Mouse (Mus musculus): ENCODE results near the gene Vip.
A peak's percentile ranks its signal among the peaks of the same experiment; 100 is the strongest.

Gene Vip

DNA sequence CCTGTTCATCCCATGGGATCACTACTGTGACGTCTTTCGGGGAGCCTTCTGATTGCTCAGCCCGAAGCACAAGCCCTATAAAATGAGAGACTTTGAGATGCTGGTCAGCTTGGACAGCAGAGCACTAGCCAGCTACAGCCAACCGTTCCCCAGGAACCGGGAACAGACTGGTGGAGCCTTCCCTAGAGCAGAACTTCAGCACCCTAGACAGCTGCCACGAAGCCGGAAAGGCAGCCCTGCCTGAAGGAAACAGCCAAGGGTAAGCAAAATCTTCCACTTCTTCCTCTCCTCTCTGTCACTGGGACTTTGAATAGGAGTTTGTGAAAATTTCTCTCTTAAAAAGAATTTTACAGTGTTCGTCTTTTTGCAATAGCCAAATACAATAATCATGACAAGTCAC, at the start of gene Vip:
TSS of gene Vip (plus strand) at position 107 of the 400 bp plus-strand sequence.
- no peak for DNase-seq (ENCODE audit: low spot score in 2 of 2)

DNA sequence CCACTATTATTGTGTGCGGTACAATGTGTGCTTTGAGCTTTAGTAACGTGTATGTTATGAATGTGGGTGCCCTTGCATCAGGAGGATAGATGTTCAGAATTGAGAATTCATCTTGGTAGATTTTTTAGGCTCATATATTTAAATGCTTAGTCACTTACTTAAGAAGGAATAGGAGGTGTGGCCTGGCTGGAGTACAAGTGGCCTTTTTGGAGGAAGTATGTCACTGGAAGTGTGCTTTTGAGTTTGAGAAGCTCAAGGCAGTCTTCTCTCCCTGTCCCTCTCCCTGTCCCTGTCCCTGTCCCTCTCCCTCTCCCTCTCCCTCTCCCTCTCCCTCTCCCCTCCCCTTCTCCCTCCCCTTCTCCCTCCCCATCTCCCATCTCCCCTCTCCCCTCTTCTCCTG, 48.0 kb upstream of the Vip start:
- DNase-seq (ENCODE audit: low spot score in 2 of 2), result no peak

DNA sequence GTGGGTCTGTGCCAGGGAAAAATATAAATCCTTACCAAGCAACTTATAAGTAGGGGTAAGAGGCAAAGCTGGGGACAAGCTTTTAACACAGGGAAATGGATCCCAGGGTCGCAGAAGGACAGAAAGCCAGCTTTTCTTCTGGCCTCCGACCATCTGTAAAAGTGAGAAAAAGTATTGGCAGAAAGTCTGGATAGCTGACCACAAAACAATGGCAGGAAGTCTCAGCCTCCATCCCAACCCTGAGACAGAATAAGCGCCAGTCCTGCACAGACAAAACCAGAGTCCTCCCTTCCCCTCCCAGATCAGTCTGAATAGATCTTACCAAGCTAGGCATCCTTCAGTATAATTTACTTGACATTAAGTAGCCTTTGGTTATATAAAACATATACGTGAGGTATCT, 47.0 kb upstream of the Vip start:
- no peak for DNase-seq (ENCODE audit: low spot score in 2 of 2)

DNA sequence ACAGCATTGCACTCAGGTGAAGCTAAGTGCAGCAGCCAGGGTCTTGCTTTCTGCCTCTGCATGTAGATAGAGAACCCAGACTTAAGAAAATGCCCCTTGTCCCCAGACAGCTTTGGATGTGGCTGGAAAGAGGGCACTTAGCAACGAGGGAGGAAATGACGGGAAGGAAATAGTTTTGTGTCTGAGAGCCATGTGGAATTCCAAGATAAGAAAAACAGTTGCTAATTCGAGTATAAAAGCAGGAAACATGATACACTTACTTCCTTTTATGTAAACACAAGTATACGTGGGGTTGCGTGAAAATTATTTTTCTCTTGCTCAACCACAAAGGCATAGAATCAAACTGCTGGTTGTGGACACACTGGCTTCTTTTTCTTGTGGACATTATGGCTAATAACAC, 45.6 kb upstream of the Vip start, which contains the start of gene Myct1:
TSS of gene Myct1 (plus strand) at position 312 of the 400 bp plus-strand sequence.
- no peak for DNase-seq (ENCODE audit: low spot score in 2 of 2)

DNA sequence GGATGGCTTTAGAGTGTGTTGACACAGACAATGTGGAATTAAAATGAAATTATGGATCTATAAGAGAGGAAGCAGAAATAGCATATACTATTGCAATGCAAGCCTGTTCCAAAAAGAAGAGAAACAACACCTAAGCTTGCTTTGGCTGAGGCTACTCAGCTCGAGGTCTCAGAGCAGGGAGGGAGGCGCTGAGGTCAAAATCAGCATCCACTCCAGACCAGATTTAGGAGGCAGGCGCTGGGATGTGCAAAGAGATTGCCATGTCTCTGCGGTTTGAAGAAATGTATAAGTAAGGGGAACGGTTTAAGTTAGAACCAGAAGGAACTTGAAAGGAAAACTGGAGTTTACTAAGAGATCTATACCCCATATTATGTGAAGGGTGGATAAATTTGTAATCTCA, 44.6 kb upstream of the Vip start:
- no peak for DNase-seq (ENCODE audit: low spot score in 2 of 2)

DNA sequence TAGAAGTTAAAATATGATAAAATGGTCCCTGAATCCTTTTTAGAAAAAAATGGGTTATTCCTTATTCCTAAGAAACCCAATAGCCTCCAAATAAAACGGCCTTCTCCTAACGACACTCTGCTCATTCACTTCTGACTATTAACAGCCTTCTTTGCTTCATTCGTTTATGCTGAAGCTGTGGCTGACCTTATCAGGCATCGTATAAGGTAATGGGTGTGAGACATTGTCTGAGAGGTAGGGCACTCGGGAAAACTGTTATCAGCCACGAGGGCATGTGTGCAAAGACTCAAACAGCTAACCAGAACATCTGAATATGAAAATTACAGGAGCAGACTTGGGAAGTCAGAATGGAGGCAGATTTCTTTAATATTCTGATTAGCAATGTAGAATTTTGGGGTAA, 42.5 kb upstream of the Vip start:
- DNase-seq (ENCODE audit: low spot score in 2 of 2), result no peak

DNA sequence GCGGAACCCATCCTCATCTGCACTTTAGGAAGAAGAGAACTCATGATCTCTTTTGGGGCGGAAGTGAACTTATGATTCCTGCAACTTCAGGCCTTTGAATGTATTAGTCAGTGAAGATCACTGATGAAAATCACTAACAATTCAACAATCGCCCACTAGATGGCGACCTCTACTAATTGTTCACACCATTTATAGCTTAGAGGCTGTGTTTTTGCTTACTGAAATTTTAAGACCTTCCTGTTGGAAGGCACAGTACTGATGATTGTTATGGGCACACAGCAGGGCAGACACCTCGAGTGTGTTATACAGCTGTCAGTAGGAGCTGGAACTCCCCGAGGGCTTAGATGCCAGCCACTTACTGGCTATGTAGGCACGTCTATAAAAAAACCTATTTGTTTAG, 38.9 kb upstream of the Vip start:
- peak; percentile 27 to 29 for DNase-seq (ENCODE audit: low spot score in 2 of 2)

DNA sequence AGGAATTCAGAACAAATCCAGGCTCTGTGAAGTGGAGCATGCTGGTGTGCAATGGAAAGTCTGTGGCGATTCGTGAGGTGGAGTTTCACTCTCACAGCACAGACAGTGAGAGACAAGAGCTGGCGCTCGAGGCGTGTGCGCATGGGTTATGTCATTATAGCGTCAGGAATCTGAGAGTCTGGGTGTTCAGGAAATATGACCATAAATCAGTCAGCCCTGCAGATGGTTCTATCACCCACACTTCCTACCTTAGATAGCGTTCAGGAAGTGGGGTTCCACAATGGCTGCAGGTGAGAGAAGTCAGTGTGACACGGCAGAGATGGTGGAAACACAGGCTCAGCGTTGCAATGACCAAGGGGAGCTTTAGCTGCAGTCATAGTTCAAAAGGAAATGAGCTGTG, 35.5 kb upstream of the Vip start:
- no peak for DNase-seq (ENCODE audit: low spot score in 2 of 2)

DNA sequence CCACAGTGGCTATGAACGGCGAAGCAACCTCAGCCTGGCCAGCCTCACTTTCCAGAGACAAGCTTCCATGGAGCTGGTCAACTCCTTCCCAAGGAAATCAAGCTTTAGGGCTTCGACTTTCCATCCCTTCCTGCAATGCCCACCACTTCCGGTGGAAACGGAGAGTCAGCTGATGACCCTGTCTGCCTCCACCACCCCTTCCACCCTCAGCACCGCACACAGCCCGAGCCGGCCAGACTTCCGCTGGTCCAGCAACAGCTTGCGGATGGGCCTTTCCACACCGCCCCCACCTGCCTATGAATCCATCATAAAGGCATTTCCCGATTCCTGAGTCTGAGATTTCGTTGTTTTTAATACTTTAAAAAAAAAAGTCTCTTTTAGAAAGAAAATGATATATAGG, 34.6 kb upstream of the Vip start:
- DNase-seq (ENCODE audit: low spot score in 2 of 2), result no peak

DNA sequence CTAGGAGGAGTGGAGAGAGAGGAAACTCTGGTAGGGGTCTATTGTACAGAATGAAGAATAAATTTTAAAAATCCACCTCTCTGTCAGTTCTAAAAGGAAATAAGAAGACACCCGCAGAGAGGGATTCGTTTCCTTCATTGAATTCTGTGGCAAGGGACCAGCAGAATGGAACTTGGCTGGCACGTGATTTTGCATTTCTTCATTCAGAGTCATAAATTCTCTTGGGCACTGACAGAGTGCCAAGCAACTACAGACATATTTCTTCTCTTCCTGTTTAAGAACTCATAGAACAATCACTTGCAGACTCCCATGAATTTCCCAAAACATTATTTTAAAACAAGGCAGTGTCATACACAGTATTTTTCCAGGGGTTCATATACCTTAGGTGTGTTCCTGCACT, 30.1 kb upstream of the Vip start:
- DNase-seq (ENCODE audit: low spot score in 2 of 2), result no peak

DNA sequence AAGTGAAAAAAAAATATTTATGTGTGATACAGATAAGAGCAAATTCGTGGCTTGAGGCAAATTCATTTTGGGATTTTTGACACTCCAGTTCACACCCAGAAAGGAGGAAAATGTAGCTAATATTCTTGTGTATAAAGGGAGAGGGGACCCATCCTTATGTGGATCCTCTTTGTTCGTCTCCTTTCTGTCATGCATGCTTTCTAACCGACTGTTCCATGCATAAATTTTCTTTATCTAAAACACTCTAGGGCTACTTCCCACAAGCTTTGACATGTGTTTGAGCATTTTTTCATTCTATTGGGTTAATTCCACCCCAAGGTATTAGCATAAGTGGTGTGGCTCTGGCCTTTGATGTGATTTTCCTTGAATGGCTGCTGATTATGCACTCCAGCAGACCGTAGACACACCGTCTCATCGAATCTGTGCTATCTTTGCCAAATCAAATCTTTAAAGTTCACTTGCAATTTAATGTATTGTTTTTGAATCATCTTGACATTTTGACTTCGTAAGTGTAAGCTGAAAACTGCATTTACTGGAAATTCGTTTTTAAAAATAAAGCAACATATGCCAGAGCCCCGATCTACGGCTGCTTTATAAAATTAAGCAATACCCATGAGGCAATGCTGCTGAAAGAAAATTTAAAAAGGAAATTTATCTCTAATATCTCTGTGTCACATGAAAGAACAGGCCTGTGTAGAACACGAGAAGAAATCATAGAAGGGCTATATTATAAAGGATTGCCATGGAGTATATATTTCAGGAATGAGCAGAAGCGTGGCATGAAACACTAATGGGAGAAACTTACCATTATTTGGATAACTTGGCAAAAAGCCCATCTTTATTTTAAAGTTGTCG, 23.6 kb upstream of the Vip start:
- DNase-seq (ENCODE audit: low spot score in 2 of 2), result no peak

DNA sequence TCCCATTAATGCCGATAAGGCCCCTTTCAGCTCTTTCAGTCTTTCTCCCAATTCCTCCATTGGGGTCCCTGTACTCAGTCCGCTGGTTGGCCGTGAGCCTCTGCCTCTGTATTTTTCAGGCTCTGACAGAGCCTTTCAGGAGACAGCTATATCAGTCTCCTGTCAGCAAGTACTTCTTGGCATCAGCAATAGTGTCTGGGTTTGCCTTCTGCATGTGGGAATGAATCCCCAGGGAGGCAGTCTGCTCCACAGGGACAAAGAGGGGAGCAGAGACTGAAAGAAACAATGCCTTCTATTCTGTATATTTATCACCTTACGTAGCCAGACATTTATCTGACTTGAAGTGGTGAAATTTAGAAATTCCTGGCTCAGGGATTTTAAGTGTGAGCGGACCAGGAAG, 12.8 kb upstream of the Vip start:
- no peak for DNase-seq (ENCODE audit: low spot score in 2 of 2)

DNA sequence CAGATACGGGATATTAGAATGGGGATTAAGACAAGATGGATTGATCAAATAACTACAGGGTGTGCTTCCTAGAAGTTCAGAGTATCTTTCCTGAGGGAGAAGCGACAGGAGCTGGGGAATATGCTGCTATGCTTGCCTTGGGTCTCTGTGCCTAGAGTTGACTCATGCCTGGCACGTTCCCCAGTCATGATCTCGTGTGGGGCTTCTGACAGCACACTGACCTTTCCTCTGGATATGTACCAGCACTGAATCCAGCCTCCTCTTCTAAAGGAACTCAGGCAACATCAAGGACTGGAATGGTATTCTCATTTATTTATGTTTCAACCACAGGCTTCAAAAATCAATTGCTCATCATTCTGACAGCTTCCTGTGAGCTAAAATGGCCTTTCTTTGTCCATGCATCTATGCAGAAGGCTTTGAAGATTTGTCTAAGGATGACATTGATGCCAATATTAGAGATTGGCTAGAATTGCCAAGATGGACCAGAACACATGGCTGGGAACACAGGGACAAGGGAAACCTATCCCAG, 5.3 kb upstream of the Vip start:
- DNase-seq (ENCODE audit: low spot score in 2 of 2), result no peak

DNA sequence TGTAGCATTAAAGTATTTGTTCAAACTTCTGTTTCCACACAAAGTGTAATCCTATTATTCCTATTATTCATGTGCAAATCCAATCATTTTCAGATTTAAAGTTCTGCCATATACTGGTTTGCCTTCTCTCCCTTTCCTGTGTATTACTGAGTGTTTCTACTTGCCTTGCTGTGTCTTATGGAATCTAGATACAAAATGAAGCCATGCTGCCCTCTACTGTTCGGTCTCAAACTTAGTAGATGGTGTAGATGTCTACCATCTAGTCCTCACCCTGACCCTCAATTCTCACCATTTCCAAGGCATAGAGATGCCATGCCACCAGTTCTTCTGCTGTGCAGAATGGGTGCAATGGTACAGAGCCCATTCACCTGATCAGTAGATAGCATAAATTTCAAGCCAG, 4.7 kb upstream of the Vip start:
- peak in 1 of 2 experiments; percentile 23 for DNase-seq (ENCODE audit: low spot score in 2 of 2)

DNA sequence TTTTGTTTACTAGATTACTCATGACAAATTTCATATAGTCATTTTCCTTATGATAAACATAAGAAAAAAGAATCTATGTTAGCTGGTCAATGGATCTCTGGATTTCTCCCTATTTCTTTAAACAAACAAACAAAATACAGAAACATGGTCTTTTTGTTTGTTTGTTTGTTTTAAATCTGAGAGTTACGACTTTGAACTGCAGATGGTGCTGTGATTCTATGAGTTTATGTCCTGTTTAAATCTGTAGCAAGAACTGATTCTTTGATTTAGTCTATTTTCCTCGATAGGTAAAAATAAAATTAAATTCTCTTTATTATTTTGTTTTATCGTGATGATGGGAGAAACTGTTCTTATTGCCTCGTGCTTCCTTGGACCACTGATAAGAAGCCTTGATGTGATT, 1.7 kb upstream of the Vip start:
- DNase-seq (ENCODE audit: low spot score in 2 of 2), result no peak

DNA sequence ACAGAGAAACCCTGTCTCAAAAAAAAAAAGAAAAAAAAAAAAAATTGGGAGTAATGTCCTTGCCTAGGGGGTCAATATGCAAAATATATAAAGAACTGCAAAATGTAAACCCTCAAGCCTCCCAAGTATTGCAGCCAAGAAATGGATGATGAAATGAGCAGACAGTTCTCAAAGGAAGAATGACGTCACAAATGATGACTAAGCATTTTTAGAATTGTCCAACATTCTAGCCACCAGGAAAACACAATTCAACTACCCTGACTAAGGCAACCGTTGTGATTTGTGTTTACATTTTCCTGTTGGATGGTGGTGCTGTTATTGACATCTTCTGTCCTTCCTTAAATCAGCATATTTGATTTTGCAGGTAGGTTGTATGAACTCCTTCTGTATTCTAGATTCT, 42.3 kb downstream of the Vip start:
- no peak for DNase-seq (ENCODE audit: low spot score in 2 of 2)

DNA sequence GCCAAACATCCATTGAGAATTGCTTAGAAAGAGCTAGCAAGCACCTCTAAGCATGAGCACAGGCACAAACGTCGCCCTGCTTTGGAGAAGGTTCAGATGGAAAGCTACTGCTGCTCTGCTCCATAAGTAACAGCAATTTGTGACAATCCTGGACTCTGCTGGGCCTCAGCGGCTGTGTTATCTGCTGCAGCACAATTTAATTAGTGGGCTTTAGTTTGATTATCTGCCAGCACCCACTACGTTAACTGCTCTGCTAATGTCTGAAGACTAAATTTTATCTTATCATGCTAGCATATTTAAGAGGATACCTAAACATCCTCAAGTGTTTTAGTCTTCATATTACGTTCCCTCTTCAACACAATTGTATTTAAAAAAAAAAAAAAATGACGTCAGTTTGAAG, 46.6 kb downstream of the Vip start:
- no peak for DNase-seq (ENCODE audit: low spot score in 2 of 2)

DNA sequence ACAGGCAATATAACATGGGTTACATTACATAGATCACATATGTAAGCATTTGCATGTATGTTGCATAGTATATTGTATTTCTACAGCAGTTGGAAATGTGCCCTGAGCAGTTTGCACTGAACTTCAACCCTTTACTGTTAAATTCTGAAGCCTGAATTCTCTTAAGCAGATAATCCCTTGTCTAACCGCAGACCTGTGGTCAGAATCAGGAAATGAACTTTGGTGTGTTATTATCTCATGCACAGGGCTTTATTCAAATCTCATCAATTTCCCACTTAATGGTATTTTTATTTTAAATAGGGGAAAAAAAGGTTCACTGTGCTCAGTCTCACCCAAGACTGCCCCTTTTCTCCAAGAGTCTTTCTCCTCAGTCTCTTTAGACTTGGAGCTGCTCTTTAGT, 55.3 kb downstream of the Vip start:
- no peak for DNase-seq (ENCODE audit: low spot score in 2 of 2)
